Mouse (Mus musculus) forebrain, embryonic 12.5 days (tissue): Measurements from ENCODE around the gene Dlg1. TPM values are rescaled to one million over a fixed set of nuclear protein-coding genes. Genes with fewer than 3 reads are reported as not detected.

Experiments
- ATAC-seq: fragments of 200-750 bp; cut with Nextera tagmentation; 2 replicates; pipeline ENCODE4 v1.8.0; 2017; ENCODE audit warnings: moderate TSS enrichment; ENCODE audit not compliant: low FRiP score
- H3K27ac ChIP-seq: fragments of 300-500 bp; sonication (generic); 2 replicates; pipeline ENCODE4 v1.5.1; 2016; ENCODE audit warnings: mild to moderate bottlenecking
- H3K27me3 ChIP-seq: fragments of 300-500 bp; sonication (generic); 2 replicates; pipeline ENCODE4 v1.6.1; 2016; ENCODE audit warnings: mild to moderate bottlenecking
- H3K36me3 ChIP-seq: fragments of 300-500 bp; sonication (generic); replicated peaks from 2 replicates; pipeline ENCODE4 v1.6.1; 2016; ENCODE audit warnings: mild to moderate bottlenecking
- H3K4me1 ChIP-seq: fragments of 300-500 bp; sonication (generic); 2 replicates; pipeline ENCODE4 v1.6.1; 2016
- H3K4me2 ChIP-seq: fragments of 300-500 bp; sonication (generic); 2 replicates; pipeline ENCODE4 v1.6.1; 2016; ENCODE audit warnings: mild to moderate bottlenecking, moderate library complexity
- H3K4me3 ChIP-seq: fragments of 300-500 bp; sonication (generic); replicated peaks from 2 replicates; pipeline ENCODE4 v1.5.1; 2016; ENCODE audit warnings: mild to moderate bottlenecking
- H3K9ac ChIP-seq: fragments of 300-500 bp; sonication (generic); 2 replicates; pipeline ENCODE4 v1.6.1; 2016; ENCODE audit warnings: mild to moderate bottlenecking
- H3K9me3 ChIP-seq: fragments of 300-500 bp; sonication (generic); 2 replicates; pipeline ENCODE4 v1.6.1; 2016
- WGBS: fragments of 180-500 bp; shearing (Covaris S2); methylation state at CpG from one replicate; pipeline ENCODE4 v1.1.7; 2016; 5-methylcytosine and 5-hydroxymethylcytosine counted together
- polyA plus RNA-seq: library from polyadenylated mRNA; unstranded; fragments of >200 nt; fragmentation: Nextera tagmentation; extraction: Ambion mirVana; gene quantifications from 2 replicates; pipeline ENCODE4 v1.2.1, GENCODE M21; 2016

Dlg1 gene
- polyA plus RNA-seq, 1 experiment from 2014 or later: 39.8 TPM

DNA sequence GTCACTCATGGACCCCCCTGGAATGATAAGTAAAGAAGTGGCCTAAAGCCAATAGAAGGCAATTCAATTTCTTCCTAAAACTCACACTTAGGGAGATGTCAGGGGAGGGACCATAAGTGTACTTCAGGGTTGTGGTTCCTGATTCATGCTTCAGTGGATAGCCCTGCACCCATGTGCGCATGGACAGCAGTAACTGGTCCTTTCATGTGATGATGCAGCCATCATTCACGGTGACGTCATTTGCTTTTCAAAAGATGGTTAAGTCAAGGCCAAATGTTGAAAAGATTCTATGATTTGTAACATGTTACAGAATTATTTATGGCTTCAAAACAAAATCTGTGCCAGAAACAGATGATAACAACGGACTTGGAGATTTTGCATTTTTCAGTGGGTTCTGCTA lies 28.9 kb upstream of the Dlg1 start:
- Histone ChIP-seq H3K9ac (no peak overlapping the region), H3K4me1 (peaks cover 9% of the 10 kb centered on the region), H3K9me3 (no peaks in the 10 kb centered on the region), H3K27me3 (no peaks in the 10 kb centered on the region), H3K36me3 (no peaks in the 10 kb centered on the region), H3K4me3 (no peak overlapping the region), H3K27ac (no peak overlapping the region), H3K4me2 (no peak overlapping the region)
- WGBS: 95% methylated on average over 4 of the region's 4 CpGs
- no peak for ATAC-seq

DNA sequence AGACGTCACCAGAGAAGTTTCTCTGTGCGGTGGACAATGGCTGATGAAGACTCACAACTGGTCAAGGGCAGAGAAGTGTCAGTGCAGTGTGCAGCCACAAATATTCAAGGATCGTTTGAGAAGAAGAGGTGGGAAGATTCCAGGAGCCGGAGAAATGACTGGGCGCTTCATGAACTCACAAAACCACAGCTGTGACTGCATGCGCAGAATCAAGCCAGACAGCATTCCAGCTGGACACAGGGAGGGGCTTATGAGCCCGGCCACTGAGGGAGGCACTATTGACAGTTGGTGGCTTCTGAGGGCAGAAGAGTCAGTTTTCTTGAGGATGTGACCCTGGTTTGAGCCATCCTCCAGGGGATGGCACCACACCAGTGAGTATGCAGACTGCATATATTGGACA lies 24.9 kb upstream of the Dlg1 start:
- no peak overlapping the region for H3K27ac ChIP-seq
- no peak for ATAC-seq

DNA sequence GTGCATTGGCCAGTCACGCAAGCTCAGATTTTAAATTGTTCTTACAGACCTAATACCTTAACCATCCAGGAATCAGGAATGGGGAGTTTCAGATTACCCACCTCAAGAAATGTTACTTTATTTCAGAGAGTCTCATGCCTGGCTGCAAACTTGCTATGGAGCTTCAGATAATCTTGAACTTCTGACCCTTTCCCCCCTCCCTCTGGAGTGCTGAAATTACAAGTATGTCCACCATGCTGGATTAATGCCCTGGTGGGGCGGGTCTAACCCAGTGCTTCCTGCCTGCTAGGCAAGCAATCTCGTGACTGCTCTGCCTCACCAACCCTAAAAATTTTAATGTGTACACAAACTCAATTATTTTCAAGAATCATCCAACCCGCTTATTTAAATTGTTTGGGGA lies 23.3 kb upstream of the Dlg1 start:
- 0 out of 2 replicates have a peak, but pooled peaks cover 4% of the 10 kb centered on the region for H3K9me3 ChIP-seq
- 77% methylated on average over 4 of the region's 4 CpGs for WGBS
- peaks cover 9% of the 10 kb centered on the region for H3K4me1 ChIP-seq
- no peak overlapping the region for H3K4me2 ChIP-seq
- ATAC-seq: no peak
- H3K27ac ChIP-seq: no peak overlapping the region
- no peak overlapping the region for H3K4me3 ChIP-seq
- no peak overlapping the region for H3K9ac ChIP-seq
- H3K36me3 ChIP-seq: no peaks in the 10 kb centered on the region
- no peaks in the 10 kb centered on the region for H3K27me3 ChIP-seq

More for the DNA sequence above, 24.9 kb upstream of the Dlg1 start:
- Histone ChIP-seq H3K9ac (no peak overlapping the region), H3K4me2 (no peak overlapping the region), H3K27me3 (no peaks in the 10 kb centered on the region), H3K4me3 (no peak overlapping the region), H3K9me3 (no peaks in the 10 kb centered on the region), H3K4me1 (peaks cover 9% of the 10 kb centered on the region), H3K36me3 (no peaks in the 10 kb centered on the region)
- WGBS: 62% methylated on average over 7 of the region's 7 CpGs

DNA sequence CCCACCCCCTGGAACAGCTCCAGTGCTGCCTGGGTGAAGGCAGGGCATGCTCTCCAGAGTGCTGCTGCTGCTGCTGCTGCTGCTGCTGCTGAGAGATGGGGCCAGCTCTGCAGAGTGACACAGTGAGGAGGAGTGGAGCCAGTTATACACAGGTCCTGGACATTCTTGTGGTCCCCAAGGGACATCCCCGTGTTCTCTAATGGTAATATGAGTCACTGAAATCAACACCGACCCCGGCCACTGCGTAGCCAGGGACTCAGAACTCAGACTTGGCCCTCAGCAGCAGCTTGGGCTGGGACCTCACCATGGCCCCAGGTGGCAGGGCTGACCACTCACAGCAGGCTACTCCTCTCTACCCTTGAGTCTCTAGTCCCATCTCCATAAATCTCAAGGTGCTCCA lies 21.5 kb upstream of the Dlg1 start:
- H3K27ac ChIP-seq: no peak overlapping the region
- no peak overlapping the region for H3K9ac ChIP-seq
- 83% methylated on average over 4 of the region's 4 CpGs for WGBS

DNA sequence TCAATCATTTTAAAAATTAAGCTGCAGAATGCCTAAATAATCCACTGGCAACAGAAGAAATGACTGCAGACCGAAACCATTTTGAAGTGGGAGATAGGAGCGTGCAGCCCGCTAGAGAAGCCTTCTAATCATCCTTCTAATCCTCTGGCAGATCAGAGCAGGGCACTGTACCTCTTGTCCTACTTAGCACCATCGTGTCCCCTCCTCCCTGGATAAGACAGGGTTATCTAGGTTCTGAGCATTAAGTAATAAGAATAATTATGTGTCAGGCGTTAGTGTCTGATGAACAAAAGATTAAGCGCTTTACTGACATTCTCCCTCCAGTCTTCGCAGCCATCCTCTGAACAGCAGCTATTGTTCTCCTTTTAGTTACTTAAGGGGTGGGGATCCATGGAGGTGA lies 16.0 kb upstream of the Dlg1 start:
- ATAC-seq: no peak
- Histone ChIP-seq H3K4me1 (peaks cover 19% of the 10 kb centered on the region), H3K4me3 (no peak overlapping the region), H3K27ac (no peak overlapping the region), H3K36me3 (no peaks in the 10 kb centered on the region), H3K27me3 (0 out of 2 replicates have a peak, but pooled peaks cover 5% of the 10 kb centered on the region), H3K4me2 (no peak overlapping the region), H3K9me3 (0 out of 2 replicates have a peak, but pooled peaks cover 7% of the 10 kb centered on the region), H3K9ac (no peak overlapping the region)
- WGBS: 70% methylated on average over 7 of the region's 7 CpGs

More for the DNA sequence above, 21.5 kb upstream of the Dlg1 start:
- H3K36me3 ChIP-seq: no peaks in the 10 kb centered on the region
- peaks cover 9% of the 10 kb centered on the region for H3K4me1 ChIP-seq
- no peak for ATAC-seq
- no peaks in the 10 kb centered on the region for H3K27me3 ChIP-seq
- H3K4me3 ChIP-seq: no peak overlapping the region
- no peak overlapping the region for H3K4me2 ChIP-seq
- H3K9me3 ChIP-seq: 0 out of 2 replicates have a peak, but pooled peaks cover 7% of the 10 kb centered on the region

DNA sequence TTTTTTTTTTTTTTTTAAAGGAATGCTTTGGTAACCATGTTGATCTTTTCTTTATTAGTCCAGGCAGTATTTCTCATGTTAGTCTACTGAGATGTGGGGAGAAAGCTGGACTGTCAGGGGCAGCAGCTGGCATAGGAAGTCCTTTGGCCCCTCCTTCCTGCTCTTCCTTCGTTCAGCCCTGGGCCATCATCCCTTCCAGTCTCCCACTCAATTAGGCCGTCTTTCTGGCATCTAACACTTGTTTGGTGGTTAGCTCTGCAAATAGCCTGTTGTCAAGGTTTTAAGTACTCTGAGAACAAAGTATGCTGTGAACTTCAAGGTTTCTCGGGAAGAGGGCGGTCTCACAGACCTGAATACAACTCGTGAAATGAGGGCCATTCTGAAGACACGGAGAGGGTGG lies 12.5 kb upstream of the Dlg1 start:
- WGBS: 9% methylated on average over 6 of the region's 6 CpGs
- Histone ChIP-seq H3K9me3 (no peaks in the 10 kb centered on the region), H3K27me3 (0 out of 2 replicates have a peak, but pooled peaks cover 5% of the 10 kb centered on the region), H3K36me3 (no peaks in the 10 kb centered on the region), H3K4me3 (no peak overlapping the region), H3K9ac (no peak overlapping the region), H3K4me1 (peaks cover 34% of the 10 kb centered on the region), H3K27ac (peak overlapping the region; percentile 56), H3K4me2 (peak overlapping the region; percentile 31)
- ATAC-seq: peak; percentile 53; the same call in 1 of the 2 replicates

DNA sequence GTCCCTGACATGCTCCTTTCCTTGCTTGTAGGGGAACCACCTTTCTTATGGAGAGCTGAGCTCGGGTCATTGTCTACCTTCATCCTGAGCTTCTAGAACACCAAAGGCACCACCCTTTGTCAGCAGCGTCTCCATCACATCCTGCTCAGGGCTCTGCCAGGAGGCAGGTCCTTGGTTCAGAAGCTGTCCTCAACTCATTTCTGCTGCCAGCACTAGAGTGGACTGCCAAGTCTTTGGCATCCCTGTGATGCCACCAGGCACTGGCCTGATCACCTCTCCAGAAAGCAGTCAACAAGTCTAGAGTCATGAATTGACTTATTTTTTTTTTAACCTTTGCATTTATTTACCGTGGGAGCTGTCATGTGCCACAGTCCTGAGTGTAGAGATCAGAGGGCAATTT lies 11.7 kb upstream of the Dlg1 start:
- Histone ChIP-seq H3K27me3 (0 out of 2 replicates have a peak, but pooled peaks cover 5% of the 10 kb centered on the region), H3K4me3 (no peak overlapping the region), H3K36me3 (no peaks in the 10 kb centered on the region), H3K27ac (peak overlapping the region; percentile 56), H3K9me3 (no peaks in the 10 kb centered on the region), H3K4me1 (peaks cover 34% of the 10 kb centered on the region), H3K9ac (no peak overlapping the region), H3K4me2 (peak overlapping the region; percentile 31; the same call in 1 of the 2 replicates)
- no peak; the same call in 1 of the 2 replicates for ATAC-seq
- 82% methylated on average over 3 of the region's 3 CpGs for WGBS

DNA sequence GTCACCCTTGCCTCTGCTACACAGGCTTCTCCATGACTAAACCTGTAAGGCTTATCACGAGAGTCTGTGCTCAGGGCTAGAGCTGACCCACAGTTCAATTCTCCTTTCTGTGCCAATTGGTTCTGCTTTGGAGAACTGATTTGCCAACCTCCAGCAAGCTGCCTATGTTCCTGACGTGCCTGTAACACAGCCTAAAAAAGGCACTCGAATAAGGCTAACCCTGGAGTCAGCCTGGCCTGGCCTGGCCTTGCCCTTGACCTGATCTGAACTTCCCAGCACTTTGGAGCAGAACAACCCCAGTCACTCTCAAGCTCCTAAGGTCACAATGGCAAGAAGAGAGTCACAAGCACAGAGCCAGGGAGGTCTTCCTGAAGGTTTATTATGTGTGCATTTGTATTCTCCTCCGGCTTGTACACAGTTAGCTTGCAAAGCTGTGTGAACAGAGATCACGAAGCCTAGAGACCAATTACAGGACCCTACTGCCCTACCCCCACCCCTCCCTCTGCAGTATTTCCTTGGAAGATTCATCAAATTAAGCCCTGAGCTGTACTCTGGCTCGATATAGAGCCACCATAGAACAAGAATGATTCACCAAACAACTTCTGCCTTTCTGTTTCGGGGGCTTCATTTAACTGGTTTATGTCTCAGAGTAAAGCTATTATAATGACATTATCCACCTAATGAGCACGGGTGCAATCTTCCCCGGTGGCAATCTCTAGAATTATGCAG lies 11.0 kb upstream of the Dlg1 start:
- 45% methylated on average over 9 of the region's 9 CpGs for WGBS
- ATAC-seq: no peak
- H3K27ac ChIP-seq: peak overlapping the region; percentile 36; the same call in 1 of the 2 replicates

DNA sequence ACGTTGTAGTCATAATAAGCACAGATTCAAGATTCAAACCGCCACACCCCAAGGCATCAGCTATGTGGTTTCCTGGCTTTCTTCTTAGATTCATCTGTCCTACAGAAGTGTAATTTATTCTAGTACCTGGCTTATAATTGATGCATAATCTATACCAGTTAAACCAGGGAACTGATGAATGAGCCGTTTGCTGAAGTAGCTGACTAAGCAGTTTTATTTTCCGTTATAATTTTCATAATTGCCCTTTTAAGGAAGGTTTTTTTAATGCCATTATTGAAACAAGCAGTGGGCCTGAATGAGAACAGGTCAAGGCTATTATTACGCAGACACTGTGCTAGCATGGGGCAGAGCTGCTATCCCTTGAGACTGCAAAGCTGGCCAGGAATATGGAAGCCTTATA lies 9.6 kb upstream of the Dlg1 start:
- H3K9me3 ChIP-seq: no peaks in the 10 kb centered on the region
- H3K36me3 ChIP-seq: no peaks in the 10 kb centered on the region
- 68% methylated on average over 5 of the region's 5 CpGs for WGBS
- no peak overlapping the region for H3K27ac ChIP-seq
- H3K27me3 ChIP-seq: 0 out of 2 replicates have a peak, but pooled peaks cover 5% of the 10 kb centered on the region
- no peak overlapping the region for H3K4me2 ChIP-seq
- ATAC-seq: no peak
- H3K9ac ChIP-seq: no peak overlapping the region
- no peak overlapping the region for H3K4me3 ChIP-seq
- H3K4me1 ChIP-seq: peaks cover 34% of the 10 kb centered on the region

More for the DNA sequence above, 11.0 kb upstream of the Dlg1 start:
- Histone ChIP-seq H3K9ac (no peak overlapping the region), H3K4me1 (peaks cover 34% of the 10 kb centered on the region), H3K9me3 (no peaks in the 10 kb centered on the region), H3K27me3 (0 out of 2 replicates have a peak, but pooled peaks cover 5% of the 10 kb centered on the region), H3K36me3 (no peaks in the 10 kb centered on the region), H3K4me3 (no peak overlapping the region), H3K4me2 (no peak overlapping the region)

DNA sequence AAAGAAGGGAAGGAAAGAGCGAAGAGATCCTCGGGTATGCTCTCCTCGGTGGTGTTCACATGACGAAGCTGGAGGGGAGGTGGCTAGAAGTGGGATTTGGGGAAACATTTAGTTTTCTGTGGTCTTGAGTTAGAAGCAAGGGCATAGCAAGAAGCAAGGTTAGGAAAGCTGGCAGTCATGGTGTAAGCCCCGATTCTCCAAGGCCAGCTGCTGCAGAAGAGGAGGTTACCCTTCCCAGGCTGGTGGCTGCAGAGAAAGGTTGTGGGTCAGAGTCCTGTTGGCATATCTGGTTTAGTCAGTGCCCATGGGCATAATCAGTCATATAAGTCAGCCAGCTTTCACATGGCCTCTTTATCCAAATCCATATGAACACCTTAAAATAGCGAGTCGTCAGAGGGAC lies 9.2 kb upstream of the Dlg1 start:
- H3K27me3 ChIP-seq: 0 out of 2 replicates have a peak, but pooled peaks cover 8% of the 10 kb centered on the region
- H3K9ac ChIP-seq: no peak overlapping the region
- WGBS: 78% methylated on average over 7 of the region's 7 CpGs
- no peaks in the 10 kb centered on the region for H3K36me3 ChIP-seq
- peaks cover 34% of the 10 kb centered on the region for H3K4me1 ChIP-seq
- ATAC-seq: no peak
- no peak overlapping the region for H3K27ac ChIP-seq
- H3K9me3 ChIP-seq: no peaks in the 10 kb centered on the region
- H3K4me3 ChIP-seq: no peak overlapping the region
- H3K4me2 ChIP-seq: no peak overlapping the region

DNA sequence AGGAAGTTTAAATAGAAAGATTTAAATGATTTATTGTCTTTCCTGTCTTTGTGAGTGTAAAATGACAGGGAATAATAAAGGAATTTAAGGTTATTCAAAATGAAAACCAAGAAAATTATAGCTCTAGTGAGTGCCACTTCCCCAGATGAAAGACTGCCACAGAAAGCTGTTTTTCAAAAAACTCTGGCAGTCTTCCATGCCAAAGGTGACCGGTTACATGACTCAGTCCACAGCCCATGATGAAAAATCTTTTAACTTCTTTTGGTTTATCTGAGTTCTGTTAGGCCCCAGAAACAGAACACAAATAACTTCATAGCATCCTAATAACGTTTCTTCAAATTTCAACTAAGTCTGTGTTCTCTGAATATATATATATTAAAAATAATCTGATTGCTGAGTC lies 7.7 kb upstream of the Dlg1 start:
- H3K4me2 ChIP-seq: no peak overlapping the region
- WGBS: 90% methylated on average over 2 of the region's 2 CpGs
- no peaks in the 10 kb centered on the region for H3K36me3 ChIP-seq
- H3K9ac ChIP-seq: no peak overlapping the region
- H3K4me1 ChIP-seq: peaks cover 30% of the 10 kb centered on the region
- H3K9me3 ChIP-seq: no peaks in the 10 kb centered on the region
- H3K4me3 ChIP-seq: no peak overlapping the region
- 0 out of 2 replicates have a peak, but pooled peaks cover 10% of the 10 kb centered on the region for H3K27me3 ChIP-seq
- ATAC-seq: no peak
- no peak overlapping the region for H3K27ac ChIP-seq

DNA sequence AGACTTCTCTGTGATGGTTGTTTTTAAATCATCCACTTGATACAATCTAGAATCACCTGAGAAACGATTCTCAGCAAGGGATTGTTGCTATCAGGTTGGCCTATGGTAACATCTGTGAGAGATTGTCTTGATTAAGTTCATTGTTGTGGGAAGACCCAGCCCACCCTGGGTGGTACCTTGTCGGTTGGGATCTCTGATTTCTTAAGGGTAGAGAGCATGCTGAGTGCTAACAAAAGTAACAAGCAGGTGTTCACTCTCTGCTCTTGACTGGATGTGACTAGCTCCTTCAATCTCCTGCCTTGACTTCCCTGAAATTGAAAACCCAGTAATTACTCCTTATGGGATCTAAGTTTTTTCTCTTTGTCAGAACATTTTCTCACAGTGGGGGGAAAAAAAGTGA lies 5.7 kb upstream of the Dlg1 start:
- no peak overlapping the region for H3K4me3 ChIP-seq
- no peak overlapping the region for H3K27ac ChIP-seq
- H3K36me3 ChIP-seq: no peaks in the 10 kb centered on the region
- peaks cover 12% of the 10 kb centered on the region; the same call in 1 of the 2 replicates for H3K27me3 ChIP-seq
- H3K9ac ChIP-seq: no peak overlapping the region
- H3K4me2 ChIP-seq: no peak overlapping the region
- WGBS: 19% methylated on average over 2 of the region's 2 CpGs
- no peak for ATAC-seq
- H3K4me1 ChIP-seq: peaks cover 14% of the 10 kb centered on the region
- no peaks in the 10 kb centered on the region for H3K9me3 ChIP-seq
